Mouse (Mus musculus): ENCODE data around the gene Cct8l1.

The Cct8l1 gene

DNA sequence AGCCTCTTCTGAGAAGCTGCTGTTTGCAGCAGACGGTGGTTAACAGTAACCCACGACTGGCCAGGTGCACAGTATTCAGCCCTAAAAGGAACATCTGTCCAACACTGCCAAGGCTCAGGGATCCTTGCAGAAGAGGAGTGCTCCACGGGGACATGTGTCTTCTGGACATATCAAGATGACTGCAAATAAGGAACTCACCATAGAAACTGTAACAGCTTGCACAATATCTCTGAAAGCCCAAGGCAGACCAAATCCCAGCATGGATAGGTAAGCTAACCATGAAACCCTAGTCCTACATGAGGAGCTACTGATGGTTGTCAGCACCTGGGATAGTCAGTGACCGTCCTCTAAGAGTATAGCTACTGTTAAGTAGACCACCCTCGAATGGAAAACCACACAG lies 5.6 kb downstream of the Cct8l1 start:
- no peak for TF ChIP-seq GATA4 (IDR thresholded peaks at IDR 0.05; ENCODE audit: insufficient replicate concordance, low read length)

DNA sequence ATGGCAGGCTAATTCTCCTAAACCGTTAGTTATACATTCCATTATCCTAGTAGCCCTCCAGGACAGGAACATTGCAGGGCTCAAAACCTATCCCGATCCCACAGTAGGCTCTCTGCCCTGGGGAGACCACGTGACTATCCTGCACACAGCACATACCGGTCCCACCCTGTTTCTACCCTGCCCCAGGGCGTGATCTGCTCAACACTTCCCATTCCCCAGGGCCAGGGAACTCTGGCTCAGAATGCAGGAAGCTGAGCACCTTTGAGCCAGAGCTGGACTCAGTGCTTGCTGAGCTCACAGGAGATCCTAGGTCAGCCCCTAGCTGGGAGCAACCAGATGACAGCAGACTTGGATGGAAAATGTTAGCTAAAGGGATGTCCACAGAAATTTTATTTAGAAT lies 10.2 kb downstream of the Cct8l1 start:
- no peak for TF ChIP-seq GATA4 (IDR thresholded peaks at IDR 0.05; ENCODE audit: insufficient replicate concordance, low read length)

DNA sequence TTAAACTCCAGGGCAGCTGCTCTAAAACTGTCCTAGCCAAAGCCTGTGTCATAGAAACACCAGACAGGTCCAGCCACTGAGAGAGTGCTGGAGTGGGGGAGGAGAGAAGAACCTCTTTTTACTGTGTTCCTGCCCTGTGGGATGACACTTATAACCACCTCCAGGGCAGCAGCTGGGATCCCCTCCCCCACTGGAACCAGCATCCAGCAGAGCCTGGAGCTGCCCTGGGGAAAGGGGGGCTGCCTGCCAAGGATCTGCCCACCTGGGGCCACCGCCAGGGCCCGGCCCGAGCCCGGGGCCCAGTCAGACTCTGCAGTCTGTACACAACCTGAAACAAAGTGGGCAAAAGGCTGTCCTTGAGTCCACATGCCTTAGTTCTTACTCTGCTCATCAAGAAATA lies 11.1 kb downstream of the Cct8l1 start:
- TF ChIP-seq GATA4 (IDR thresholded peaks at IDR 0.05; ENCODE audit: insufficient replicate concordance, low read length): no peak

DNA sequence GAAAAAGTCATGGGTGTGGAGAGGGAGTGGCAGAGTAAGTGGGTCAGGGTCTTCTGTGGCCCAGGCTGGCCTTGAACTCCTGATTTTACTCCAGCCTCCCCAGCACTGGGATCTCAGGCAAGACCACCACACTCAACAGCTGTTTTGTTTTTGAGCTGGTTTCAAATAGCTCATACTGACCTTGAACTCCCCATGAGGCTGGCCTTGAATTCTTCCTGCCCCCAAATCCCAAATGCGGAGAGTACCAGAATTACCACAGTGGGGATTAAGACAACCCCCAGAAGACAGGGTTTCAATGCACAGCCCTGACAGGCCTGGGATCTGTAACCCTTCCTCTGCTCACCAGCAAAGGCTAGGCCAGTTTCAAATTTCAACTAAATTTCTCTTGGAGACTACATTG lies 12.1 kb downstream of the Cct8l1 start:
- TF ChIP-seq GATA4 (IDR thresholded peaks at IDR 0.05; ENCODE audit: insufficient replicate concordance, low read length): no peak

DNA sequence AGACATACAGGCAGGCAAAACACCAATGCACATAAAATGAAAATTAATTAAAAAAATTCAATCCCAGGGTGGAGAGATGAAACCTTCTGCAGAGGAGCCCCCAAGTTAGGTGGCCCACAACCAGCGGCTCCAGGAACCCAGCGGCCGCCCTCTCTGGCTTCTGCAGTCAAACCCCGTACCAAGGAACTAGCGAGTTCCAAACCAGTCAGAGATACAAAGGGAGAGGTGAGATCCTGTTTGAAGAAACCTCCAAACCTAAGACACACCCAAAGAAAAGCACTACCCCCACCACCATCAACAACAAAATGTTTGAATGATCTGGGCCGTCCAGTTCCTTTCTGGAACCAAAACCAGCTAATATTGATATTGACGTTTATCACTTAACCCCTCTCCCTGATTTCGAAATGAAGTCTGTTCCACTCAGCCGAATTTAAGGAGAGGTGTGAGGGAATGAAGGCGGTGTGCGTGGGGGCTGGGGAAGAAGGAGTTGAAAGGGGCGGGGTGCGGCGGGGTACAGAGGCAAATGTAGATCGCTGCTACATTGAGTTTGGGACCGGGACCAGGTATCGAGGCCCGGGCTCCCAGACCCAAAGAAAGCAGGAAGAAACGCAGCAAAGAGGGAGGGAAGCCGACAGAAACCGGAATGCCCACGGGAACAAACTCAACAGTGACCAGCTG lies 13.1 kb downstream of the Cct8l1 start:
- no peak for TF ChIP-seq GATA4 (IDR thresholded peaks at IDR 0.05; ENCODE audit: insufficient replicate concordance, low read length)

DNA sequence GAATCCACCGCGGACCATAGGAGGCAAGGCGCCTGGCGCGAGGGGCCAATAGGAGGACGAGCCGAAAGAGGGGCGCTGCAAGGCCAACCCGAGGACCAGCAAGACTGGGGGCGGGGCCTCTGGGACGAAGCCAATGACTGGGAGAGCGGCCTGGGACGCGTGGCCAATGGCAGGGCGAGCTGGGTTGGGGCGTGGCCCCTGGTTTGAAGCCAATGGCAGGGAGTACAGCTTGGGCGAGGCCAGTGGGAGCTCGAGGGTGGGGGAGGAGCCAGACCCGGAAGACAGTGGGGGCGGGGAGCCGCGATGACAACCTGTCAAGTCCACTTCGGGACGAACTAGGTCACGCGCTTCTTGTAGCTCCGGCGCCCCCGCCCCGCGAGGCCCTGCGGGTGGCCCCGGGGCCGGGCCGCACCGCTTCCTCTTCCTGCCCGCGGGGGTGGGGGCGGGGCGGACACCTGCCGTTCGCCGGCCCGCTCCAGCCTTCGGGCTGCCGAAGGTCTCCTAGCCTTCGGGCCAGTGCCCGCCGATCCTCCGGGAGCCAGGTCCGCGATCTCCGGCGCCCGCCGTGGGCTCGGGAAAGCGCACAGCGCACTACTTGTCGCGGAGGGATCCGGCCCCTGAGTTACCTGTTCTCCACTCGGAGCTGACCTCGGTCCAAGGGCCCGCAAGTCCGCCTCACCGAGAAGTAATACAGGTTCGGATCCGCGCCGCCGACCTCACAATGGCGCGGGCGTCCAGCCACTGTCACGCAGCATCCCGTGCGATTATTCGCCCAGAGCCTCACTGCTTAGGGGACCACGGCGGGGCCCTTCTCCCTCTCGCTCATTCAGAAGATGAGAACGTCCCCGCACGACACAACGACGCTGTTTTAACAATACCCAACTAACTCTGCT lies 13.9 kb downstream of the Cct8l1 start:
- TF ChIP-seq GATA4 (IDR thresholded peaks at IDR 0.05; ENCODE audit: insufficient replicate concordance, low read length): no peak

DNA sequence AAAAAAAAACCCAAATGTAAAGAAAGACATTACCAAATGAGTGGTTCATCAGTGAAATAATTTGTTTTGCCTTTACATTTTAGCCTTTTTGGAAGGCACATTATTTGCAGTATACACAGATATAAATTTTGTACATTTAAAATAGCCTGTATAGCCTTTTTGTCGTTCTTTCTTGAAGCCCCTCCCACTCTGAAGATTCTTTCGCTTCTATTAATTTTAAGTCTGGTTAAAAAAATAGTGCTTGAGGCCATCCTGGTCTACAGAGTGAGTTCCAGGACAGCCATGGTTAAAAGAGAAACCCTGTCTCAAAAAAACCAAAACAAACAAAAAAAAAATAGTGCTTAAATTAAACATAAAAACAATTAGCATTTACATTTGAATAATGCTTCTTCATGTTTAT lies 14.8 kb downstream of the Cct8l1 start:
- no peak for TF ChIP-seq GATA4 (IDR thresholded peaks at IDR 0.05; ENCODE audit: insufficient replicate concordance, low read length)

DNA sequence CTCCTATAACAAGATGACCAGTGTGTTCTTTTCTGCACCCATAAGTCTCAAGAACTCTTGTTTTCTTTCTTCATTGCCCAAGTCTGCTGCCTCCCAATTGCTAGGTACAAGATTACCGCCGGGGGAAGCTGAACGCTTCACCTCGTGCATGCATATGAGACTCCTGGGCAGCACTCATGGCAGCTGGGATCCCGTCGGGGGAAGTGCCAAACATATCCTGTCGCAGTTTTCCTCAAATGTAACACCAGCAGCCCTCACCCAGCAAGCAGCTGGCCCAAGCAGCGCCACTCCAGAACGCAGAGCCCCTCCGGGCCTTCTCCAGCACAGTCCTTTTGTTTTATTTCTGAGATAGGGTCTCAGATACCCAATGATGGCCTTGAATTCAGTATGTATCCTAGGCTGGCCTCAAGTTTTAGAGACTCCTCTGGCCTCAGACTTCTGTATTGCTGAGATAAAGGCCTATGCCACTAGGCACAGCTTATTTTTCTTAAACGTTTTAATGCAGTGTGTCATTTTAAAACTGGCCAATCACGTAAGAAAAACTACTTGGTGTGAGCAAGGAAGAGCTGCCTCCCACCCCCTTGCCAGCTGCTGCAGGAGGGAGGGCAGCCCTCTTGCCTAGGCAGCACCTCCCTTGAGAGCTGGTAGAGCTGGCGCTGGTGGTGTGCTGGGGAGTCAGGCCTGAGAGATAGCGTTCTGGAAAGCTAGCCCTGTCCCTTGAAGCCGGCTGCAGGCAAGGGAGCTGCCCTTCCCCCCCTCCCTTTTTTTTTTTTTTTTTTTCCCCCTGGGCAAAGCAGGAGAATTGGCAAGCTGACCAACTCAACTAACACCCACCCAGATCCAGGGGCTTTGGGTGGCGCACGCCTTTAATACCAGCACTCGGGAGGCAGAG lies 16.6 kb downstream of the Cct8l1 start:
- TF ChIP-seq GATA4 (IDR thresholded peaks at IDR 0.05; ENCODE audit: insufficient replicate concordance, low read length): no peak

DNA sequence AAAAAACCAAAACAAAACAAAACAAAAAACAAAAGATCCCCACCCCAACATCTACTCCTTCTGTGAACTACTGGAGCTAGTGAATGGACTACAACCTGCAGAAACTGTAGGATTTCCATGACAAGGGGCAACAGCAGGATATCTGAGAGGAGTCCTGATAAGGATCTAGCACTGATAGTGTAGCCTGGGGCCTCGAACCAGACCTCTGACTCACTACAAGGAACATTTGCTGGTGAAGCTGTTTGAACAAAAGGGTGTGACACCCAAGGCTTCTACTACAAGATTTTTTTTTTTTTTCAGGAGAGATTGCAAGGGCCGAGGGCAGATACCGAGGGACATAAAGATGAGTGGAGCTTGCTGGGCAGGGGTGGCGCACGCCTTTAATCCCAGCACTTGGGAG lies 17.4 kb downstream of the Cct8l1 start:
- no peak for TF ChIP-seq GATA4 (IDR thresholded peaks at IDR 0.05; ENCODE audit: insufficient replicate concordance, low read length)

DNA sequence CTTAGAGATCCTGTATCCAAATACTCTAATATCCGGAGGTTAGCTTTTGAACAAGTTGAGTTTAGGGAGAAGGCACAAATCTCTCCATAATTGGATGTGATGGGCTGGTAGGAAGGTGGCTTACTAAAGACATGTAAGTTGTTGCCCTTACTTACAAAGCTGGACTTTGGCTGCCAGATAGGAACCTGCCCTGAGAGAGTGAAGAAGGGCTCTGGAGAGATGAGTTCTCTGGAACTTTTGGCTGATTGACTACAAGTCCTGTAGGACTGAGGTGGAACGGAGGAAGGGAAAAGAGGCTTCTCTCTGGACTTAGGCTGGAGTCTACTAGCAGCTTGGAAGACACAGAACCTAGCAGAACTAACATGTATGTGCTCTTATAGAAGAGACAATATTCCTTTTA lies 19.7 kb downstream of the Cct8l1 start:
- no peak for TF ChIP-seq GATA4 (IDR thresholded peaks at IDR 0.05; ENCODE audit: insufficient replicate concordance, low read length)

DNA sequence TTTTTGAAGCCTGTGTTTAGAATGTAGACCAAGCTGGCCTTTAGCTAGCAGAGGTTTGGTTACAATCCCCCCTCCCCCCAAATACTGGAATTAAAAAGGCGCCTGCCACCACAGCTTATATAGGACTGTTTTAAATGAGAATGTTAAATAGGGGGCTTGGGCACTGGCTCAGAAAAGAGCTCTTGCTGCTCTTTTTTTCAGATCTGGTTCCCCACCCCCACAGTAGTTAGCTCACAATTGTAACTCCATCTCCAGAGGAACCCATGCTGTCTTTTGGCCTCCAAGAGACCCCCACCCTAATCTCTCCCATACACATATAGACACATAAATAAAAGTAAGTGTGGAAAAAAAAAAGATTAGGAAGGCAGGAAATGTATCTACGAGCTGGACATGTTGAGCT lies 20.6 kb downstream of the Cct8l1 start:
- TF ChIP-seq GATA4 (IDR thresholded peaks at IDR 0.05; ENCODE audit: insufficient replicate concordance, low read length): no peak

DNA sequence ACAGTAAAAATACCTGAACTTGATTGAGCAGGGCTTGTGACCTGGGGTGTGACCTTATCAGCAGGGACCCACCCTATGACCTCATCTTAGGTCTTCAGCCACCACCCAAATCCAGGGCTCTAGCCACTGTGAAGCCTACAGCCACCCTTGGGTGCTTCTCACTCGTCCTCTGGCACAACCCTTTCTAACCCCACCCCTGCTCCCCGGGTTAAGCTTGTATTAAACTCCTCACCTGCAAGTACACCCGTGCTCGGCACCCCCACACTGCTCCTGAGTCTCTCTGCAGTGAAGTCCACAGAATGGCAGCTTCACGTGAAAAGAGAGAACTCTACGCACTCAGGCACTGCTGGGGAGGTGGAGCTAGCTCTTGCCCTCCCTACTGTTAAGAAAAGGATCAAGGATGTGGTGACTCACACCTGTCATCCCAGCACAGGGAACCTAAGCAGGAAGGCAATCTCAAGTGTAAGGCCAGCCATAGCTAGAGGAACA lies 21.1 kb downstream of the Cct8l1 start:
- no peak for TF ChIP-seq GATA4 (IDR thresholded peaks at IDR 0.05; ENCODE audit: insufficient replicate concordance, low read length)

DNA sequence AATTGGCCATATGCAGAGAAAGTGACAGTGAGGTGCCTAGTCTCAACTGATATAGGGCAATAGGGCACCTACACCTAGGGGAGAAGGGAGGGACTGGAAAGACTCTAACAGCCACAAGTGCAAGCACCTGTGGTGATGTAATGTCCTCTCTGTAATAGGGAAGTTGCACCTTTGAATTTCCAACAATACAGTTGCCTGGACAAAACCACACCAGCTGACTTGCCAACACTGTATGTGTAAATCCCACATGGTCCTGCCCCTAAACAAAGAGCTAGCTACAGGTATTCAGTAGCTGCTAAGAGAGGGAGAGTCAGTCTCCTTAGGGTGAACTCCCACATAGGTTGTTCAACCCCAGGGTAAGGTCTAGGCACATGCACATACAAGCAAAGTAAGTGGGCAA lies 24.5 kb downstream of the Cct8l1 start:
- no peak for TF ChIP-seq GATA4 (IDR thresholded peaks at IDR 0.05; ENCODE audit: insufficient replicate concordance, low read length)

DNA sequence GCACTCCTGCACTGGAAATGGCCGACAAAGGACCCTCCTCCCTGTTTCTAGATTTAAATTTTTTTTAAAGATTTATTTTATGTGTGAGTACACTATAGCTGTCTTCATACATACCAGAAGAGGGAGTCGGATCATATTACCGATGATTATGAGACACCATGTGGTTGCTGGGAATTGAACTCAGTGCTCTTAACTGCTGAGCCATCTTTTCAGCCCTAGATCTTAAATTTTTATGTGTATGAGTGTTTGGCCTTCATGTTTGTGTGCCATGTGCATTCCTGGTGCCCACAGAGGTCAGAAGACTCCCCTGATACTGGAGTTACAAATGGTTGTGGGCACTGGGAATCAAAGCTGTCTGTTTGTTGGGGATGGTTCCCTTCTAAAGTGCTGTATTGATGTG lies 25.1 kb downstream of the Cct8l1 start:
- no peak for TF ChIP-seq GATA4 (IDR thresholded peaks at IDR 0.05; ENCODE audit: insufficient replicate concordance, low read length)

DNA sequence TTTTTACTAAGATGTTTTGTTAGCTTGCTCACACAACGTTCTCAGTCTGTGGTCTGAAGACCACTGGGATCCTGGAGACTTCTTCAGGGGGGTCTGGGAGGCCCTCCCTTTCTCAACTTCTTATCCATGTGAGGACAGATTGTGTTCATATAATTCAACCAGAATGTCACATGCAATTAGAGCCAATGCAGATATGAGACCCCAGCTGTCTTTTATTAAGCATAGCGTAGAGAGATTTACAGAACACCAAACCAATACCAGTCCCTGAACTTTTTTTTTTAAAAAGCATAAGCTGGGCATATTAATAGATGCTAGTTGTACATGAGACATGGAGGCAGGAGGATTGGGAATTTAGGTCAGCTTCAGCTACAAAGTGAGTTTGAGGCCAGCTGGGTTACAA lies 25.8 kb downstream of the Cct8l1 start:
- no peak for TF ChIP-seq GATA4 (IDR thresholded peaks at IDR 0.05; ENCODE audit: insufficient replicate concordance, low read length)

Measured in liver, adult (tissue).